Mouse (Mus musculus): ENCODE data around the gene Kif1b. TPM values are rescaled to one million over a fixed set of nuclear protein-coding genes. Genes with fewer than 3 reads are reported as not detected.
A peak's percentile ranks its signal among the peaks of the same experiment; 100 is the strongest.

Gene Kif1b
- total and polyA plus RNA-seq, 3 experiments: 10.0 to 27.6 (median 17.0) TPM

GRCm38 (mm10) chr4:149215982-149216381 lies 91.5 kb downstream of the Kif1b start:
- peaks cover 16 to 32% of the 10 kb centered on the region in 2 experiments for H3K4me1 ChIP-seq (ENCODE audit: control insufficient read depth in 1 of 2, insufficient read depth in 2 of 2)
- no peaks in the 10 kb centered on the region for H3K27me3 ChIP-seq (replicated peaks)
- peak; percentile 35 for DNase-seq (ENCODE audit: extremely low read depth)
- dilution Hi-C loops (cut with MboI; ENCODE audit: extremely low pct_ligation_motif_present, extremely low pct_unique_long_range_greater_than_20kb, low sequenced_read_pairs) (no loop called here), in situ Hi-C loops (cut with MboI; ENCODE audit: low pct_ligation_motif_present, low pct_unique_long_range_greater_than_20kb, low sequenced_read_pairs) (no loop called here)
- peaks cover 40 to 61% of the 10 kb centered on the region in 2 experiments for H3K36me3 ChIP-seq (replicated peaks in 1 of 2; ENCODE audit: control insufficient read depth in 1 of 2, insufficient read depth in 1 of 2, low read length in 1 of 2)
- no peak overlapping the region for H3K4me2 ChIP-seq (ENCODE audit: insufficient read depth, low read depth, poor library complexity, severe bottlenecking)
- no peak overlapping the region for H3K27ac ChIP-seq (ENCODE audit: insufficient read depth, low read depth)
- no peak for TF ChIP-seq UBTF (IDR thresholded peaks at IDR 0.05; ENCODE audit: low read depth, low read length)
- no peak for TF ChIP-seq KAT2A (IDR thresholded peaks at IDR 0.05; ENCODE audit: insufficient replicate concordance, low read length)
- TF ChIP-seq ETS1 (conservative IDR thresholded peaks at IDR 0.05; ENCODE audit: low read depth, low read length): peak; percentile 85
- peak; percentile 78; the same call in 1 of the 2 replicates for TF ChIP-seq MXI1 (IDR thresholded peaks at IDR 0.05; ENCODE audit: low read depth, low read length)
- peak; percentile 94 for TF ChIP-seq MYC (IDR thresholded peaks at IDR 0.05; ENCODE audit: low read depth, low read length)
- TF ChIP-seq CHD1 (IDR thresholded peaks at IDR 0.05; ENCODE audit: low read depth, low read length): no peak
- TF ChIP-seq USF2 (conservative IDR thresholded peaks at IDR 0.05; ENCODE audit: low read depth, low read length): 0 out of 2 replicates have a peak, but pooled peaks have one; percentile 22
- TF ChIP-seq USF1 (IDR thresholded peaks at IDR 0.05; ENCODE audit: low read depth, low read length): no peak
- TF ChIP-seq RCOR1 (conservative IDR thresholded peaks at IDR 0.05; ENCODE audit: low read depth, low read length): no peak
- TF ChIP-seq HCFC1 (IDR thresholded peaks at IDR 0.05; ENCODE audit: low read depth, low read length): no peak
- peak; percentile 59; the same call in 1 of the 2 replicates for TF ChIP-seq JUN (IDR thresholded peaks at IDR 0.05; ENCODE audit: insufficient read depth, low read depth, low read length)
- peak; percentile 94 for TF ChIP-seq BHLHE40 (IDR thresholded peaks at IDR 0.05; ENCODE audit: low read depth, low read length)
- peak; percentile 82 for TF ChIP-seq MAX (IDR thresholded peaks at IDR 0.05; ENCODE audit: low read length)
- no peak for TF ChIP-seq ZMIZ1 (IDR thresholded peaks at IDR 0.05; ENCODE audit: low read depth, low read length)
- TF ChIP-seq ZNF384 (IDR thresholded peaks at IDR 0.05; ENCODE audit: low read depth, low read length): no peak
- peak; percentile 71; the same call in 1 of the 2 replicates for TF ChIP-seq SIN3A (IDR thresholded peaks at IDR 0.05; ENCODE audit: low read length)
- TF ChIP-seq RAD21 (IDR thresholded peaks at IDR 0.05; ENCODE audit: low read depth, low read length): no peak
- TF ChIP-seq TCF12 (IDR thresholded peaks at IDR 0.05; ENCODE audit: low read depth, low read length): peak; percentile 71; the same call in 1 of the 2 replicates
- TF ChIP-seq TBP (conservative IDR thresholded peaks at IDR 0.05; ENCODE audit: low read depth, low read length): 0 out of 2 replicates have a peak, but pooled peaks have one; percentile 43
- no peak for TF ChIP-seq NRF1 (IDR thresholded peaks at IDR 0.05; ENCODE audit: low read depth, low read length)
- TF ChIP-seq ELF1 (IDR thresholded peaks at IDR 0.05; ENCODE audit: low read depth, low read length): no peak
- 0 out of 2 replicates have a peak, but pooled peaks have one; percentile 23 for TF ChIP-seq EP300 (IDR thresholded peaks at IDR 0.05; ENCODE audit: low read length)
- no peak for TF ChIP-seq SMC3 (IDR thresholded peaks at IDR 0.05; ENCODE audit: low read depth, low read length)
- no peak for TF ChIP-seq ZC3H11A (IDR thresholded peaks at IDR 0.05; ENCODE audit: low read depth, low read length)
- TF ChIP-seq NELFE (IDR thresholded peaks at IDR 0.05; ENCODE audit: low read depth, low read length): no peak
- TF ChIP-seq E2F4 (IDR thresholded peaks at IDR 0.05; ENCODE audit: insufficient replicate concordance, low read depth, low read length): no peak
- no peak for TF ChIP-seq POLR2A (IDR thresholded peaks at IDR 0.05; ENCODE audit: low read depth, low read length)
- H3K4me3 ChIP-seq (replicated peaks in 1 of 3; ENCODE audit: low read depth in 2 of 3, low read length in 2 of 3, poor library complexity in 1 of 3): no peak overlapping the region
- H3K9ac ChIP-seq (ENCODE audit: insufficient read depth, low read depth): no peak overlapping the region
- H3K9me3 ChIP-seq (replicated peaks; ENCODE audit: low read length): peaks cover 8% of the 10 kb centered on the region
- H3K79me2 ChIP-seq (replicated peaks; ENCODE audit: control insufficient read depth, extremely low read depth, insufficient read depth, poor library complexity, severe bottlenecking): no peaks in the 10 kb centered on the region
